Mouse (Mus musculus) liver, embryonic 14.5 days (tissue): ENCODE measurements around the gene Stard7.

Experiments
- CTCF ChIP-seq: IDR thresholded peaks from 2 replicates; pipeline ENCODE4 v1.5.1; 2016; ENCODE audit warnings: antibody characterized with exemption, low read depth, control low read depth
- EP300 ChIP-seq: IDR thresholded peaks from 2 replicates; pipeline ENCODE4 v1.6.1; 2016; ENCODE audit warnings: antibody characterized with exemption, low read depth

DNA sequence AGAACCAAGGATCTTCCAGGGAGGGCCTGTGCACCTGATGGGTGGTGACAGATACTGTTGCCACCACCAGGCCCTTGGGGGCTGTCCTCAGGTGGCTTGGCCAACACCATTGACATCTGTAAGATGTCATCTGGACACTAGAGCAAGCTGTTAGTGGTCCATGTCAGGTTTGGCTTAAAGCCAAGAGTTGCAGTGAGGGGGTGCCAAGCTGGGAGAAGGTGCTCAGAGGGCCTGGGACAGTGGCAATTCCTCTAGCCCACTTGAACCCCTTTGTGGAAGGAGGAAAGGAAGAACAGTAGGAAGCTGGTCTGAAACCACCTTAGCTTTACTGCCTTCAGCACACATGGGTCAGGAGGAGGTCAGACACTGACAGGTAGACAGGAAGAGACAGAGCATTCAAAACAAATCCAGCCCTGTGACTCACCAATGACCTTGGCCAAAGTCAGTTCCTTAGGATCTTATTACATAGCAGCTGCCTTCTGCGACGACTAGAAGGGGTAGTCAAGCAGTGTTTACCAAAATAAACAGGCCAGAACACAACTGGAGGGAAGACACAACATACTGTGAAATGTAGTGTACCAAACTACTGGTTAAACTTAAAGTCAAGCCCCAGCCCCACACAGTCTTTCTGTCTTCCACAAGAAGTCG, 18.0 kb upstream of the Stard7 start:
- TF ChIP-seq CTCF: no peak
- no peak for TF ChIP-seq EP300
